Comparison of ENCODE assay signal across 16 mouse cellular contexts in genomic region chr10:93949921-93950320, GRCm38 (mm10).
"Had no signal": no experiment of that assay in that cellular context is flagged by ENCODE, and none has a peak within 500 bp of the region (broad histone marks: within the 10 kb centered on the region; RNA-seq: fewer than 3 reads in every experiment).

No protein-coding gene starts in this region.

- H3K27me3 ChIP-seq: limb, embryonic 12.5 days; lung, embryonic 15.5 days; midbrain, embryonic 12.5 days; neural tube, embryonic 15.5 days had no signal

- H3K36me3 ChIP-seq: limb, embryonic 12.5 days; liver, embryonic 13.5 days; lung, embryonic 15.5 days; midbrain, embryonic 12.5 days; neural tube, embryonic 15.5 days had no signal

- DNase-seq: kidney, adult 8-10 months; kidney, postnatal 36 days; liver; liver, embryonic 13.5 days; liver, postnatal 0 days; right cerebral cortex, adult 18-20 months; right cerebral cortex, postnatal 25 days; thymus, postnatal 36 days had no signal

- H3K4me3 ChIP-seq: layer of hippocampus, adult 2 months; limb, embryonic 12.5 days; liver, embryonic 13.5 days; lung, embryonic 15.5 days; midbrain, embryonic 12.5 days; myocyte; neural tube, embryonic 15.5 days had no signal

- ATAC-seq: liver, postnatal 0 days; midbrain, embryonic 16.5 days had no signal

- H3K4me1 ChIP-seq: liver, embryonic 13.5 days; midbrain, embryonic 12.5 days; neural tube, embryonic 15.5 days had no signal

- H3K4me2 ChIP-seq: limb, embryonic 12.5 days; liver, embryonic 13.5 days; lung, embryonic 15.5 days; midbrain, embryonic 12.5 days; neural tube, embryonic 15.5 days had no signal

- H3K27ac ChIP-seq: kidney, postnatal 0 days; layer of hippocampus, adult 2 months; limb, embryonic 12.5 days; liver, embryonic 13.5 days; lung, embryonic 15.5 days; midbrain, embryonic 12.5 days; neural tube, embryonic 15.5 days had no signal

- H3K9me3 ChIP-seq: limb, embryonic 12.5 days; liver, embryonic 13.5 days; lung, embryonic 15.5 days; midbrain, embryonic 12.5 days; neural tube, embryonic 15.5 days had no signal

- H3K9ac ChIP-seq: limb, embryonic 12.5 days; liver, embryonic 13.5 days; liver, postnatal 0 days; lung, embryonic 15.5 days; midbrain, embryonic 12.5 days; neural tube, embryonic 15.5 days had no signal
